Mouse (Mus musculus): ENCODE measurements around the gene Dnajc21.

GRCm38 (mm10) chr15:10490101-10490500 is 19.8 kb upstream of the Dnajc21 start:
- TF ChIP-seq CTCF (IDR thresholded peaks at IDR 0.05; ENCODE audit: borderline replicate concordance, insufficient read depth, low read length) = no peak
- TF ChIP-seq POLR2A (IDR thresholded peaks at IDR 0.05; ENCODE audit: low read depth, low read length) = no peak
